In genomic region chr8:89630540-89630939, GRCm38 (mm10) we compare ENCODE assay signal across 11 mouse cellular contexts.
DNase-seq lines count a peak whose midpoint lies in the region; ATAC-seq and TF ChIP-seq lines count a peak whose summit lies in the region.
"Had no signal": no experiment of that assay in that cellular context is flagged by ENCODE, and none has a peak within 500 bp of the region (broad histone marks: within the 10 kb centered on the region; RNA-seq: fewer than 3 reads in every experiment).

No protein-coding gene starts in this region.

- no peaks in the 10 kb centered on the region for H3K9me3 ChIP-seq in liver, embryonic 12.5 days (replicated peaks)
- no peaks in the 10 kb centered on the region for H3K9me3 ChIP-seq in stomach, postnatal 0 days (ENCODE audit: control insufficient read depth, low read length)

- ATAC-seq in liver, embryonic 12.5 days: no peak
- ATAC-seq in stomach, postnatal 0 days (ENCODE audit: low FRiP score, low TSS enrichment): no peak

- no peaks in the 10 kb centered on the region for H3K79me2 ChIP-seq in liver, adult 2 months (ENCODE audit: control insufficient read depth, insufficient read depth, low read length)

- no peak overlapping the region for H3K27ac ChIP-seq in liver, adult 2 months (replicated peaks; ENCODE audit: insufficient read depth, low read depth, low read length)
- no peak overlapping the region for H3K27ac ChIP-seq in liver, embryonic 12.5 days
- no peak overlapping the region for H3K27ac ChIP-seq in stomach, postnatal 0 days (replicated peaks)

- DNase-seq in embryo, embryonic 10.5 days (ENCODE audit: low spot score): peak; percentile 17
- DNase-seq in embryo, embryonic 9.5 days (ENCODE audit: extremely low spot score): no peak
- peak; percentile 8 for DNase-seq in liver, adult 2 months (ENCODE audit: extremely low read depth, low read depth, low spot score)
- peak; percentile 4 for DNase-seq in kidney, postnatal 14 days
- no peak for DNase-seq in stomach, postnatal 0 days (ENCODE audit: low spot score)
- DNase-seq in gastrocnemius, adult 8-10 months (ENCODE audit: low spot score in 2 of 2): no peak
- DNase-seq in right cerebral cortex, postnatal 4 days: no peak
- DNase-seq: adrenal gland, adult 2 months; cerebellum, adult 8-10 months; left cerebral cortex, postnatal 4 days had no signal

- peak; percentile 61 for TF ChIP-seq CTCF in liver, adult 2 months (IDR thresholded peaks at IDR 0.05; ENCODE audit: low read depth, low read length)
- peak; percentile 52 for TF ChIP-seq CTCF in stomach, postnatal 0 days (IDR thresholded peaks at IDR 0.05; ENCODE audit: low read depth)

- no peak for TF ChIP-seq EP300 in stomach, postnatal 0 days (optimal IDR thresholded peaks at IDR 0.05)

- H3K9ac ChIP-seq in liver, adult 2 months (ENCODE audit: low read depth, low read length): no peak overlapping the region
- no peak overlapping the region for H3K9ac ChIP-seq in liver, embryonic 12.5 days
- H3K9ac ChIP-seq in stomach, postnatal 0 days (ENCODE audit: low read length): no peak overlapping the region

- H3K27me3 ChIP-seq in liver, adult 2 months (ENCODE audit: control insufficient read depth, insufficient read depth, low read length): no peaks in the 10 kb centered on the region
- H3K27me3 ChIP-seq in liver, embryonic 12.5 days (replicated peaks): no peaks in the 10 kb centered on the region
- H3K27me3 ChIP-seq in stomach, postnatal 0 days (ENCODE audit: control insufficient read depth, insufficient read depth, low read length): no peaks in the 10 kb centered on the region

- no peak overlapping the region for H3K4me2 ChIP-seq in liver, embryonic 12.5 days
- H3K4me2 ChIP-seq in stomach, postnatal 0 days (replicated peaks; ENCODE audit: low read depth): no peak overlapping the region

- no peak for TF ChIP-seq POLR2A in liver, adult 2 months (IDR thresholded peaks at IDR 0.05; ENCODE audit: extremely low read depth, insufficient read depth, low read length)

- H3K4me3 ChIP-seq in liver, adult 2 months (ENCODE audit: insufficient read depth, low read depth, low read length): no peak overlapping the region
- no peak overlapping the region for H3K4me3 ChIP-seq in liver, embryonic 12.5 days
- H3K4me3 ChIP-seq in stomach, postnatal 0 days (ENCODE audit: low read depth, low read length): no peak overlapping the region

- H3K4me1 ChIP-seq in liver, adult 2 months (ENCODE audit: control insufficient read depth, insufficient read depth, low read length): no peaks in the 10 kb centered on the region
- no peaks in the 10 kb centered on the region for H3K4me1 ChIP-seq in liver, embryonic 12.5 days
- no peaks in the 10 kb centered on the region for H3K4me1 ChIP-seq in stomach, postnatal 0 days (replicated peaks; ENCODE audit: control insufficient read depth, insufficient read depth)

- 87% methylated on average over 3 of the region's 3 CpGs for WGBS in liver, adult 2 months
- 77% methylated on average over 3 of the region's 3 CpGs for WGBS in liver, embryonic 12.5 days (ENCODE audit: insufficient replicate concordance)
- WGBS in stomach, postnatal 0 days: 89% methylated on average over 3 of the region's 3 CpGs

- no peaks in the 10 kb centered on the region for H3K36me3 ChIP-seq in liver, adult 2 months (ENCODE audit: control insufficient read depth, insufficient read depth, low read length)
- H3K36me3 ChIP-seq in liver, embryonic 12.5 days: no peaks in the 10 kb centered on the region
- no peaks in the 10 kb centered on the region for H3K36me3 ChIP-seq in stomach, postnatal 0 days (ENCODE audit: control insufficient read depth, insufficient read depth, low read length)

Comparison
In these comparisons a context has a peak if more than half of its experiments do, and no peak if none do; other contexts are left out.
1. DNase-seq: peak in embryo, embryonic 10.5 days (single experiment), liver, adult 2 months (single experiment) and kidney, postnatal 14 days (single experiment); none in embryo, embryonic 9.5 days (single experiment), stomach, postnatal 0 days (single experiment), gastrocnemius, adult 8-10 months (0 of 2) and right cerebral cortex, postnatal 4 days (single experiment).